Mouse (Mus musculus): ENCODE measurements around the gene Six6.

Six6 gene

GRCm38 (mm10) chr12:72939616-72940015 is at the start of gene Six6:
TSS of gene Six6 (plus strand) at chr12:72939892.
- DNase-seq = no peak

- no peak for DNase-seq
These were observed 22.3 kb upstream of the Six6 start for GRCm38 (mm10) chr12:72917159-72917993.

- DNase-seq = no peak
These were observed 2.9 kb upstream of the Six6 start for GRCm38 (mm10) chr12:72936751-72937150.

DNA sequence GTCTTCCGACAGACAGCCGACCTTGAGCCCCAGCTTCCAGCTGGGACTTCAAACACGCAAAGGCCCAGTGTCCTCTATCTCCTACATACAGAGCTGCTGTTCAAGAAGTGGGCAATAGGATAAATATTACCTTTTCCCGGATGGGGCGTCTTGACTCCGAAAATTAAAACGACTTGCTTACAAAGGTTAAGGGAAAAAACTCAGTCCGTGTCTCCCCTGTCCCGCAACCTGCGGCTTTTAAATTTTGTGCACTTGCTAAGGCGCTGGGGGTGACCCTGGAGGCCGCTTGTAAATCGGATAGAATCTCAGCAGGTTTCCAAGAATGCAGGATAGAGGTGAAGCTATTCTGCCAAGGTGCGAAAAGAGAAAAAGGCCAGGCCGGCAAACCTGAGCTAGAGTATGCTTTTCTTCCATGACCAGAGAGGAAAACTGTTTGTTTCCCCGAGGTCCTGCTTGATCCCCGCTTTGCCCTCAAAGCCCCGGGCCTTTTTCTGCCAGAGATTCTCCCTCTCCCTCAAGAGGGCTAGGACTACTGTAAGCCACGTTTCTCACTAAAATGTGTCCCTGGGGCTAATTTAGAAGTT is 2.1 kb upstream of the Six6 start:
- DNase-seq = no peak

DNA sequence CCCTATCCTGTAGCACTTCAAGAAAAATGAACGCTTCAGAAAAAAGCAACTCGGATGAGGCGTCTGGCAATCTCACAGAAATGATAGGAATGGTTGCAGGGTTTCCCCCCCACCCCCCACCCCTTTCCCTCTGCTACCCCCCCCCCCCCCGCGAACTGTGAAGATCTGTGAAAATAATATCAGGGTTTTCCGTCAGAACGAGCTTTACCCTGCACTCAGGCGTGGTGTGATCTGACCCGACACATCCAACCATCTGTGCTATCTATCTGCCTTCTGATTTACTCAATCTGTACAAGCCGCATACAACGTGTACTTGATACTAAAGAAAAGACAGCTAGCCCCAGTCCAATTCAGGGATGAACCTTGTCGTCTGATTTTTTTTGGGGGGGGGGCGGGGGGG is 1.5 kb upstream of the Six6 start:
- no peak for DNase-seq

DNA sequence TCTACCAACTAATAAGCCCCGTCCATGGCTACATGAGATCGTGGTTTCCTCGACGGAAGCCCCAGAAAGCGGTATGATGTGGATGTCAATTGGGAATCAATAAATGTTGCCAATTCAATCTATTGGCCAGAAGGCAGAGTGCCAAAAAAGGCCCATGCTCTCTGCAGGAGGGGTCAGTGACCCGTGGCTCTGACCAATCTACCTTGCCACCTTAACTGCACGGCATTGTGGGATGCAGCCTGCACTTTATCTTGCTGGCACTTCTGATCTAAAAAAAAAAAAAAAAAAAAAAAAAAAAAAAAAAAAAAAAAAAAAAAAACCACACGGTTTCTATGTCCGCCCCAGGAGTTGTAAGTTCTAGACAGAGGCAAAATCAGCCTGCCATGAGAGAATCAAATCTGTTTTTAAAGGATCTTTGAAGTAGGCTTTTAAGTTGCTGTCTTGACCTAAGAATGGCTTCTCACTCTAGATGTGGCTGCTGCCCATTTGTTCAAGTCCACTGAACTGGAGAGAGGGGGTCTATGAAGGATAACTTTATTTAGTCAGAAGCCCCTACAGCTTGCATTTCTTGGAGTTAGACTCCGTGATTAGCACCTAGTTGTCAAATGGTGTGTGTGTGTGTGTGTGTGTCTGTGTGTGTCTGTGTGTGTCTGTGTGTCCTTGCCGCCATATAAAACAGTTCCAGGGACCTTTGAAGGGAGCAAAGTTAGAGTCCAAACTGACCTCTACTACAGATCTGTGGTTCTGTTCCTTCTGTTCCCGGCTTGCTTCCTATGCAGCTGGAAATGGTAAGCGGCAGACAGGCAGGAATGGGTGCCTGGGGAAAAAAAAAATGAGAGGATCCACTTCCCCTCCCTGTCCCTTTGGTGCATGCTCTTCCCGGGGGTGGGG is 847 bp upstream of the Six6 start:
- DNase-seq = no peak

- DNase-seq = no peak
These were observed 554 bp downstream of the Six6 start, which contains the start of gene 4930447C04Rik for GRCm38 (mm10) chr12:72940071-72940821. TSS of gene 4930447C04Rik (minus strand) at chr12:72940774.

DNA sequence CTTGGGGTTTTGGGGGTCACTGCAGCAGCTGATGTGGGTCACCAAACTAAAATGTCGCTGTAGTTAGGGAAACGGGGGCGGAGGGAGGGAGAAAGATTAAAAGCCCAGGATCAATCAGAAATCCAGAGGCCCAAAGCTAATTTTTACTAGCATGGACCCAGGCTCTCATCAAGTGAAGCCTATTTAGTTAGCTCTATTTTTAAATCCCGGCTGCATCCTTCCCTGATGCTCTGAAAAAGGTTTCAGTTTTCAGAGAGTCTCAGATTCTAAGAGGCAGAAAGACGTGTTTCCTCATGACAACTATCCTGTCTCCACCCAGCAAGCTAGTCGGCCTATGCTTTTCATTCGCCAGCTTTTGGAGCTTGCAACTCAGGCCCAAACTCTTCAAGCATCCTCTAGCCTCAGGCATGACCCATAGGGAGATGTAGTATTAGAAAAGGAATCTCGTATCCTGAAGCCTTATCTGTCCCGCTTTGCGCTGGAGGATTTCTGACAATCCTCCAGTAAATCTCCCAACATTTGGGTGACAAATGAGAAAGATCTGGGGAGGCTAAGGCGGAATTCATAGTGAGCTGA is 1.2 kb downstream of the Six6 start:
- no peak for DNase-seq

DNA sequence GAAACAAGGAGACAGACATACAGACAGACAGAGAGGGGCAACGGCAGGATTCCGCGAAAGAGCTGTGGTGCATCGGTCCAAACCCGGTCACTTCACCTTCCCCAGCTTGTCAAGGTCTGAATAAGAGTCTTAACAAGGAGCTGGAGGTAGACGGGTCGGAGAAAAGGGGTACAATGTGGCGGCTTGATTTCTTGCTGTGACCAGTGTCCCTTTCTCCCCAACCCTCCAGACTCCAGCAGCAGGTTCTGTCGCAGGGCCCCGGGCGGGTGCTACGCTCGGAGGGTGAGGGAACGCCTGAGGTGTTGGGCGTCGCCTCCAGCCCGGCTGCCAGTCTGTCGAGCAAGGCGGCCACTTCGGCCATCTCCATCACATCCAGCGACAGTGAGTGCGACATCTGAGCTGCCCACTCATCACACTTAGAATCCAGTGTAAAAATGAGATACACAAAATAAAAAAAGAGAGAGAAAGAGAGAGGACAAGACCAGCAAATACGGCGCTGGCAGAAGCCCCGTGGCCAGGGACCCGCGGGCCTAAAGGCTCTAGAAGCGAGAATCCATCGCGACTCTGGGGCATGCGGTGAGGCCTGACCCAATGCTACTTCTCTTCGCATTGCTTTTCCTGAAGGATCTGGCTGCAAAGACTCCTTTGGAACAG is 1.8 kb downstream of the Six6 start:
- no peak for DNase-seq

GRCm38 (mm10) chr12:72942171-72942570 is 2.5 kb downstream of the Six6 start:
- DNase-seq = no peak

GRCm38 (mm10) chr12:72943574-72944110 is 4.0 kb downstream of the Six6 start:
- DNase-seq = no peak

DNA sequence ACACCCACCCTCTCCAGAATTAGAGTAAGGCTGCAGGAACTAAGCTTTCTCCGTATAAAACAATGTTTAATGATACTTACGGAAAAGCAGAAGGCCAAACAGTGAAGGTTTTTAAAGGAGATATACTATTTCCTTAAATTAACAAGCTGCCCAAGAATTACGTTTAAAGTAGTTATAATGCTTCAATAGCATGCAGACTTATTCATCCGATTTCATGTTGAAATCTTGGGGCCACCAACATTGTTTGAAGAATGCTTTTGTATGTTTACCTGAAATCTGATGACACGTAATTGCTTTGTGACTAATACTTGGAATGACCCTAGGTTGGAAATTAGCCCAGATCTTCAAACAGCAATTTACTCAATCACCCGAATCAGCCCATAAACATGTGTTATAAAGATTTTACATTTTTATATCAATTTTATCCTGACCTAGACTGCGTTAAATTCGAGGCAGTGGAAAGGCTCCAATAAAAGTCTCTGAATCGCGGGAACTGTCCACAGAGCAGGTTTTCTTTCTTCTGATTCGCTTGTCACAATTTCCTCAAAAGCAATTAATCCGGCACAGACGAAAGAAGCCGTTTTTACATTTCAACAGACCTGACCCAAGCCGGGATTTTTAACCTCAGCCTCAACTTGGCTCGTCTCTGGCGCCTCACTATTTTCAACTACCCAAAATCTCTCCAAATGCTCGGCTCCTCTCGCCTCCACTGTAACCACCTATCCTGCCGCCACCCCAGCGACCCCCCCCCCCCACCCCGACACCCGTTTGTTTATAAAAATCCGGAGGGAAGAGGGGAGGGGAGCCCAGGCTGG is 4.9 kb downstream of the Six6 start:
- no peak for DNase-seq

DNA sequence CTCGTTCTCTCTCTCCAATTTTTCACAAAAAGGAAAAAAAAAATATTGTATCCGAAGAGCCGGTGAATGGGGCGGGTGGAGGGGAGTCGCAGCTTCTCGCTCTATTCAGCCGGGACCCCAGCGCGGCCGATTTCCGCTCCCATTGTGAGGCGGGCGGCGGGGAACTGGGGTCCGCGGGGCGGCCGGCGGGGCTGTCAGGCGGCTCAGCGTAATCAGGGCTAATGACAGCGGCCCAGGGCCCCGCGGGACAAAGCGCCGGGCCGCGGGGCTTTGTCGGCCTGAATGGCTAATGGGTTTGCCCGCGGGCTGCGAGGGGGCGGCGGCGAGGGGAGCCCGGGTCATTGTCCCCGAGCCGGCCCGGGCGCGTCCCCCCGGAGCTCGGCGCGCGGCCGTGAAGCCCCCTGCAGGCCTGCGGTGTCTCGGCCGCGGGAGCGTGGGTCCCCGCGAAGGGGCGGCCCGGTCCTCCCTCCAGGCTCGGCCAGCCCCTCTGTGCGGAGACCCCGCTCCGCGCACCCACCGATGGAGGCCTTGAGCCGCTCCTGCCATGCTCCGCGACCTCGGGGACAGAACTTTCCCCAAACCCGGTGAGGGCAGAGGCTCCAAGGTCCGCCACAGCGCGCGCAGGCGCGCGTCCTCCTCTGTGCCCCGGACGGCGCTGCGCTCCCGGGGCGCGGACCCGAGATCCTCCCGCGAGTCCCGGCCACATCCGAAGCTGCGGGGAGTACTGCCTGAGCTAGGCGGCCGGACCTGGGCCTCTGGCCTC is 5.8 kb downstream of the Six6 start:
- DNase-seq = no peak

- DNase-seq = no peak
These were observed 6.3 kb downstream of the Six6 start for GRCm38 (mm10) chr12:72946064-72946395.

GRCm38 (mm10) chr12:72946805-72947204 is 7.1 kb downstream of the Six6 start:
- no peak for DNase-seq

DNA sequence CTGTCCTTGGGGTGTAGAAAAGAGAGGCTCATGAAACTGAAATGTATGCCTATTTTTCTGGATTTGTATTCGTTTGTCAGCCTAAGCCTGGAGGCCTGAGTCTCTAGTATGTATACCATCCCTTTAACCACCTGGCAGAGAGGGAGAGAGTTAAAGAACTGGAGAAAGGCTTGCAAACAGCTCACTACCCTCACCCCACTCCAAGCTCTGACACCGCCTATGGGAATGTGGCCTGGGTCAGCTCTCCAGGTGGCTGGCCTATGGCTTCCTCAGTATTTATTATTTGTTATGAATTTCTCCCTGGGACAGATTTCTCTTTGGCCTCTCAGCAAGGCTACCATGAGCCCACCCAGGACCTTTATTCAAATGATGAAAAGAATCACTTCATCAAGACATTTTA is 7.6 kb downstream of the Six6 start:
- DNase-seq = no peak

GRCm38 (mm10) chr12:72953089-72953488 is 13.4 kb downstream of the Six6 start:
- no peak for DNase-seq

DNA sequence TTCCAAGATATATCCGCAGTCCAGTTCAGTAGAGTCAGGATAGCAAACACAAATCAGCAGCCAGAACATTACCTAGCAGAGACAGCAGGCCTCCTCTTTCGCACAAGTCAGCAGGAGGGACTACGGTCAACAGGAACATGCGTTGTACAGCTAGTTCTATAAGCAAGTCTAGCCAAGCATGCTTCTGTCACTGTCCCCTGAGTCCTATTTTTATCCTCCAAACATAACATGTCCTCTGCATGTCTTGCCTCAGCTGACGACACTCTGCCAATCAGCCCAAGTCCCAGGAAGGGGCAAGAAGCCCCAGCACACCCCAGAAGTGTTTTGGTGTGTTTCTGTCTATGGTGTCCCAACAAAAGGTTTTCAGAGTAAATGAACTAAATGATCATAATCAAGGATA is 14.2 kb downstream of the Six6 start:
- DNase-seq = no peak

GRCm38 (mm10) chr12:72954906-72955305 is 15.2 kb downstream of the Six6 start:
- DNase-seq = no peak

DNA sequence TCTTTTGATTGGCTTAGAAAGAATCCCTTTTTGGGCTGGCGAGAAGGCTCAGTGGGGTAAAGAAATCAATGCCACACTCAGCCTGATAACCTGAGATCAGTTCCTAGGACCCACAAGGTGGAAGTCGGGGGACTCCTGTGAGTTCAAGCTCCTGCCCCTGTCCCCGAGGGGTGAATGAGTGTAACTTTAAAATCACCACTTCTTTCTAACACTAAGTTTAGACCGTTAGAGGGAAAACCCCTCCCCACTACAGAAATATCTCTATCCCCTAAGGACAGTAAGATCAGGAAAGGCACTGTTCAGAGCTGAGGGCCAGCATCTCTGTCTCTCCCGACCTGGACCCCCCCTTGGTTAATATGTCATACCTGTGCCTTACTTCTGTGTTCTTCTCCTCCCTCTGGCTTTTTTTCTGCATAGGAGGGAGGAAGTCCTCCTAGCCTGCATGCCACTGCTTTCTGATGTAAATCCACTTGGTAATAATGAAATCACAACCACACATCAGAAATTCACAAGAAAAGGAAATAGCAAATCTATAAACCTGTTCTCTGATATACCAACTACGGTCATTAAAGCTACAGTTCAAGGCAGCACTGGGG is 18.2 kb downstream of the Six6 start:
- no peak for DNase-seq

Data from cerebellum, adult 9-10 months (tissue).